Mouse (Mus musculus) embryonic facial prominence, embryonic 13.5 days (tissue): ENCODE results near the gene Otulinl. TPM values are rescaled to one million over a fixed set of nuclear protein-coding genes. Genes with fewer than 3 reads are reported as not detected.

Source experiments
- polyA plus RNA-seq: library from polyadenylated mRNA; unstranded; fragments of >200 nt; fragmentation: Nextera tagmentation; extraction: Ambion mirVana; gene quantifications from 2 replicates; pipeline ENCODE4 v1.2.1, GENCODE M21; 2015

Gene Otulinl
- polyA plus RNA-seq, 1 experiment from 2014 or later: 19.8 TPM

Other genes starting within 250 kb of the Otulinl start
- 8.9 and 11.3 TPM in 2 replicates for gene Ank, start 214.9 kb downstream of the Otulinl start, polyA plus RNA-seq
- gene Otulin, start 50.9 kb downstream of the Otulinl start, polyA plus RNA-seq: 29.1 and 30.7 TPM in 2 replicates